Mouse (Mus musculus) kidney, adult 8-10 months (tissue): ENCODE data around the gene Ephb3.
"Not testable (repeated sequence)": the region's sequence is repeated elsewhere in the genome, so short reads cannot be mapped to it uniquely, and the experiment has no call there.

ENCODE experiments used
- DNase-seq, 2 experiments: peaks; one replicate each; pipeline ENCODE4 v3.0.0; 2022

Gene Ephb3

DNA sequence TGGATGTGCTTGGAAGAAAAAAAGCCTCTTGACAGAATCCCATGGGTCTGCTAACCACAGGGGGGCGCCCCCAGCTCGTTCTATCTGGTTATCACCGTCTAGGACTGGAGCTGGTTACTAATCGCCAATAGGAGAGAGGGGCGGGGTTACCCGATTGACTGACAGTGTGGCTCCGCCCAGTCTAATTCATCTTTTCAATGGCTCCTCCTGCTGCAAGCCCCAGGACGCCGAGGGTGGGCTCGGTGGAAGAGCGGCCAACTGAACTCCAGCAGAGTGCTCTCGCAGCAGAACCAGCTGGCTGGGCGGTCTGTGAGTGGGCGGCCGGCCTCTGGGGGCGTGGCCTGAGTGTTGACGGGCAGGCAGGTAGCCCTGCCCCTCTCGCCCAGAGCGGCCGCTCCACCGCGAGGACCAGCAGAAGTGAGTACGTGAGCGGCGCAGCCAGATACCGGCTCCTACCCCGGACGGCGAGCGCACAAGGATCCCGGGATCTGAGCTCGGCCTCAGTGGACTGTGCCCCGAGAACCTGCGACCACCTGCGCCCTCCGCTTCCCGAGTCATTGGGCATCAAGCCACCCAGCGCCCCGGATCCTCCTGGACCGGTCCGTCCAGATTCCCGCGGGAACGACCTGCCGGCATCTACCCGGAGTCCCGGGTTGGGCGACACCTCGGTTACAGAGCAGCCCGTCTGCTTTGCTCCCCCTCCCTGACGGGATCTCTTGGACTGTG lies at the start of gene Ephb3:
Gene Ephb3, plus strand, starts transcription at position 389 of the 726 bp plus-strand sequence.
- DNase-seq: peak; percentile 99

DNA sequence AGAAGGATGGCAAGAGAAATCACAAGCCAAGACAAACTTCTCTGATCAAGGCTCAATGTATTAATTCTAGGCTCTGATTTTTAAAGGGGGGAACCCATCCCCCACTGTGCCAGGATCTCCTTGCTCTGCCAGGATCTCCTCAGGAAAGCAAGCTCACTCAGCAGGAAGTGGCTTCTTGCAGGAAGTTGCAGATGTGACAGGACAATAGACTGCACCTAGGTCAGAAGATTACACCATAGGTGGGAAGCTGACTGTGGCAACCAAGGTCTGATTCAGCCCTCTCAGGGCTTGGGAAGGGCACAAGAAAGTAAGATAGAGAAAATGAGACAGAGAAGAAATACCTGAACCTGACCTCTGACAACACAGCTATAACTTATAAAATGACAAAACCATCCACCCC lies 48.3 kb upstream of the Ephb3 start:
- DNase-seq: not testable (repeated sequence)

GRCm38 (mm10) chr16:21159226-21159625 lies 45.3 kb upstream of the Ephb3 start:
- not testable (repeated sequence) for DNase-seq

- not testable (repeated sequence) for DNase-seq
Observed at GRCm38 (mm10) chr16:21163423-21163822, 41.1 kb upstream of the Ephb3 start.

DNA sequence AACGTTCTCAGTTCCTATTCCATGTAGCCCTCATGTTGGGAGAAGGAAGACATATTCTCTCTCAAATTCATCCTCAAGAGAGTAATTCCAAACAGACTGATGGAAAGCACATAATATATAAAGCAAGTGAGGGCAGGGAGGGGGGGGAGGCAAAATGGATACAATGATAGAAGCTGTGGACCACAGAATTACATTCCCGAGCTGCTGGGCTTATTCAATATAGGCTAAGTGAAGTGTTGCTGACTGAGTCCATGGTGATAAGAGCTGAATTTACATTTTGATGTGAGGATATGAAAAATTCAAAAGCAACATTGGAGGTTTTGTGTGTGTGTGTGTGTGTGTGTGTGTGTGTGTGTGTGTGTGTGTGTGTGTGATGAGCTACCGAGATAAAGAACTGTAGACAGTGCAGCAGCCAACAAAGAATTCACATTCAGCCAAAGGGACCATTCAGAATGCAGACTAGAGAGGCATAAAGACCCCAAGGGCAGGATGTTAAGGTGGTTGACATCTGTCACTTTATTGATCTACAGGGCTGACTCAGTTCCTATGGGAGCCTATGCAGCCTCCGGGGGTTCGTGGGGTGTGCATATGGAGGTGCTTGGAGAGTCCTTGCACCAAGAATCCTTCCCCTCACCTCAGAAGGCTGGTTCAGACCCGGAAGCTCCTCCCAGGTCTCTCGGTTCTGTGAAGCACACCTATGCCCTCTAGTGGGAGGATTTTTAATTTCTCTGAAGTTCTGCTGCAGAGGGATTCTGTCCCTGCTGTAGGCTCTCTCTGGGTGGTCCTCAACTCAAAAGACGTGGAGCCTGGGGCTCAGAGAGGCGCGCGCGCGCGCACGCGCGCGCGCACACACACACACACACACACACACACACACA lies 39.0 kb upstream of the Ephb3 start:
- not testable (repeated sequence) for DNase-seq

DNA sequence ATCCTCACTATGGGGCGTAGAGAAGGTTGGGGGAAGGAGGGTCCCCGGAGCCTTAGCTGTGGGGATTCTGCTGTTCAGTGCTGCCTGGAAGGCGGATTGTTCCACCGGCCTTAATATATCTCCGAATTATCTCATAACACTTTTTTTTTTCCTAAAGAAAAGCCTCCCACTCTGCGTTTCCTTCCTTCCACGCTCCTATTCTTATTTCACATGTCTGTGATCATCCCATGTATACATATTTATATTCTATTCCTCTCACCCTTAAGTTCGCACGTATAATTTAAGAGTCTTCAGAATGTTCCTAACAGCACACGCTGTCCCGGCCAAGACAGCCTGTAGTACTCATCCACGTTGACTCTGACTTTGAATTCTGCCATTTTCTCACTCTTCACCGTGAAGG lies 35.8 kb upstream of the Ephb3 start:
- no peak for DNase-seq

DNA sequence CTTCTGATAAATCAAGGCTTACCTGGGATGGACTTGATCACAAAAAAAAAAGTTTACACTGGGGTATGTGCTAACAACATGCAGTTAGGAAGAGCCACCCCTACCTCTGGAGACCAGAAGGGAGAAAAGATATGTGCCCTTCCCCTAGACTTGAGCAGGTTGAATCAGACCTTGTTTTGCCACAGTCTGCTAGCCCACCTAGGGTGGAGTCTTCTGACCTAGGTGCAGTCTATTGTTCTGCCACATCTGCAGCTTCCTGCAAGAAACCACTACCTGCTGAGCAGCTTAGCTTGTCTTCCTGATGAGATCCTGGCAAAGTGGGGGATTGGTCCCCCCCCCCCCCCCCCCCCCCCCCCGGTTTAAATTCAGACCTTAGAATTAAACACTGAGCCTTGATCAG lies 29.3 kb upstream of the Ephb3 start:
- no peak for DNase-seq

DNA sequence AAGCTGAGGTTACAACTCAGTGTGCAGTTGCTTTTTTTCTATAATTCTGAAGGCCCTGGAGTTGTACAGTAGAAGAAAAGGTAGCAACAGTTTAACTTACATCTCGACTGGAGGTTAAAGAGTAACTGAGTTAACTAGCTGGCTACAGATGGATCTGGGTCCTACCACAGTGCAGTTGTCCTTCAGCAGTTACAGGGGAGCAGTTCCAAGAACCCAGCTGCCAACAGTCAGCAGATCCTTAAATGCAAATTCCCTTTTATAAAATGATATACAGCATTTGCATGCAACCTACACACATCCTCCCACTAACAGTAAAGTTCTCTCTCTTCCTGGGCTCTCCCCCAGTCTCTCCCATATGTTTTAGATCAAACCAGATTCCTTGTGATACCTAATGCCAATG lies 22.4 kb upstream of the Ephb3 start:
- DNase-seq: peak; percentile 54 to 80

DNA sequence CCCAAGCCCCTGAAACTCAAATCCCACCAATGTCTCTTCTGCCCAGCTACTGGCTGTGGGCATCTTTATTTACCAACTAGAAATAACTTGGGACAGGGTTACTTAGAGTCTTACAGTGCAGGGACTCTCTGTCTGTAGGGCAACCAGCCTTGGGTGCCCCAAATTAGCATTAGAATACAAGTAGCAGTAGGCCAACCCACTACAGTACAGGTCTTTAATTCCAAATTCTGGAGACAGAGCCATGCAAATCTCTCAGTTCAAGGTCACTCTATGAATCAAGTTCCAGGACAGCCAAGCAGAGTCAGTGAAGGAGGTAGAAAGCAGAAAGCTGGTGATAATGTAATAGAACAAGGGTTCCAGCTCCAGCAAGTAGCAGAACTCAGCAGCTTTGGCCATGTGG lies 19.9 kb upstream of the Ephb3 start:
- no peak for DNase-seq

DNA sequence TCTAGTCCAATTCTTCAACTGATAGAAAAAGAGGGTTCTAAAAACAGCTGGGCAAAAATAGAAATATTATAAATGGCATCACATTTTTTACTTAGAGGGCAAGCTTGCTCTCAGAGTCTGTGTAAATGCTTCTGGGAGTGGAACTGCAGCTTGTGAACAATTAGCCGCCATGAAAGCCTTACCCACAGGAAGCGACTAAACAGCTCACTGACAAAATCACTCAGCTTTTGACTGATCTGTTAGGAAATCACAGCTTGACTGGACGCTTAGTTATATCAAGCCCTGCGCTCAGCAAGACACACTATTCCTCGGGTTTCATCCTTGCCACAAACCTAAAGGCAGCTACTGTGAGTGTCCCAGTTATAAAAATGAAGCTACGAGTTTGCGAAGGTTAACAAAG lies 17.0 kb upstream of the Ephb3 start:
- no peak for DNase-seq

- no peak for DNase-seq
Observed at GRCm38 (mm10) chr16:21188345-21188744, 16.2 kb upstream of the Ephb3 start.

GRCm38 (mm10) chr16:21191569-21191968 lies 13.0 kb upstream of the Ephb3 start:
- no peak for DNase-seq

- peak; percentile 34 to 61 for DNase-seq
Observed at GRCm38 (mm10) chr16:21192509-21193354, 11.8 kb upstream of the Ephb3 start.

DNA sequence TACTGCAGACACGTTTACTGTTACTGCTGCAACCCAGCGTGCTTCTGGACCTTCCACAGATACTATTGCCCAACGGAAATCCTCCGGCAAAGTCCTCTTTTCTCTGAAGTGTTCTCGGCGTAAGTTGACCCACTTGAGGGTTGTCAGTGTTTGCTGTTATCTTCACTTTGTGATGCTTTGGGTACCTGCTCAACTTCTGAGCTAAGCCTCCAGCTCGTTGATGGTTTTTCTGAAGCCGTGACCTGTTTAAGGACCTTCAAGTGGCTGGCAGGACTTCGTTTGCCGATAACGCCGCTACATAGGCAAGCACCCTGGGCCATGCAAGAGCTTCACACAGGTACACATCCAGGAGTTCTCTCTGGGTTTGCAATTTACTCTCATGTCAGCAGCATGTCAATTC lies 10.4 kb upstream of the Ephb3 start:
- DNase-seq: no peak

- DNase-seq: no peak
Observed at GRCm38 (mm10) chr16:21195260-21195866, 9.2 kb upstream of the Ephb3 start.

DNA sequence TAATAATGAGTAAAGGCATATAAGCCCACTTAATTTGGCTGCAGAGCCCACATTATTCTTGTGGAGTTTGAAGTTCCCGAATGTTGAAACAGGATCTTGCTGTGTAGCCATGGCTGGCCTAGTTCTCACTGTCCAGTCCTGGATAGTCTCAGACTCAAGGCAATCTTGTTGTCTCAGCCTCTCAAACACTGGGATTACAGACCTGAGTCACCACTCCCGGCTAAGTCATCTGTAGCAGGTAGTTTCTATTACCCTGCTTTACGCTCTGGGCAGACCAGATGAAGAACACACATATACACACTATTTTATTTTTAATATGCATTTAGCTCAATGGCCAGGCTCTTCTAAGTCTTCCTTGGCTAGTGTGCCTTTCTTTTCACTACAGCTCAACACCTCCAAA lies 8.0 kb upstream of the Ephb3 start:
- no peak for DNase-seq

- DNase-seq: no peak
Observed at GRCm38 (mm10) chr16:21197542-21197941, 7.0 kb upstream of the Ephb3 start.

DNA sequence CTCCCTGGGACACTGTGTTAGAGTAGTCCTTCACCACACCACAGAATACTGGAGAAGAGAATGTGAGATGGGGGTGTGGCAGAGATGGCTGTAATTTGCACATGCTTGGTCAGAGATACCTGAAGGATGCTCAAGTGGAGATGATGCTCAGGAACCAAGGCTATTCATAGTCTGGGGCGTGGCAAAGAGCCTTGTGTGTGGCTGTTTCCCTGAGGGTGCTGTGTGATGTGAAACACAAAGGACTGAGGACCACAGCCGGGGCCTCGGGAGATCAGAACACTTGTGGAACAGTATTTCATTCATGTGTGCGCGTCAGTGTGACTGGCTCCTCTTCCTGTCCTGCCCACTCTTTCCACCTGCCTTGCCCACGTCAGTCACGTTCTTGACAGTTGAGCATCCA lies 6.5 kb upstream of the Ephb3 start:
- DNase-seq: no peak

DNA sequence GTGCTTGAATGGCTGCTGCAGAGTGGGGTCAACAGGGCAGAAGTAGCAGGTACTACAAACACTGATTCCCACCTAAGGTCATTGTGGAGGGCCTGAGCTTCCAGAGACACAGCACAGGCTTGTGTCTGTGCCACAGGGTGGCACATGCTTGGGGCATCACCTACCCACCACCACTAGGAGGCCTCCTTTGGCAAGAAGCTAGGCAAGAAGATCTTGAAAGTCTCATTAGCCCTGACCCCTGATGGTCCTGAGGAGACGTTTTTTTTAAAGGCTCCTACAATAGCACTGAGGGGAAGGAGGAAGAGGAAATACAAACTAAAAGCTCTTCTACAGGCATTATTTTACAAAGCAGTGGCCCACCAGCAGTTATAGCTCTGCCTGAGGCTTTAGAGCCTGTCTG lies 6.0 kb upstream of the Ephb3 start:
- no peak for DNase-seq

DNA sequence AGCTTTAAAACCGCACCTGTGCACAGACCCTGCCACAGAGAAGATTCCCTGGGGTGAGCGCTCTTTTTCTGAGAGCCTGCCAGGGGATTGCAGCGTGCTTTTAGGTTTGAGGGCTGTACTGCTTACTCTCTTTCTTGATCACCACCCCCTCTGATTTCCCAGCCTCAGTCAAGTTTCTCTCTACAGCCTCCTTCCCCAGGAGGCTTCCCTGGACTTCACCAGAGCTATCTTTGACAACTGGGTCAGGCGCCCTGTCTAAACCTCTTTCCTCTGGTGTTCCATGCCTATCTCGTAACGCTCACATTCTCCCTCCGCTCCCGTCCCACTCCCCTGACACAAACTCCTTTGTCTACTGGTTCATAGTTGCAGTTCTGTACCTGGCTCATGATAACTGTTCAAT lies 5.1 kb upstream of the Ephb3 start:
- DNase-seq: no peak

DNA sequence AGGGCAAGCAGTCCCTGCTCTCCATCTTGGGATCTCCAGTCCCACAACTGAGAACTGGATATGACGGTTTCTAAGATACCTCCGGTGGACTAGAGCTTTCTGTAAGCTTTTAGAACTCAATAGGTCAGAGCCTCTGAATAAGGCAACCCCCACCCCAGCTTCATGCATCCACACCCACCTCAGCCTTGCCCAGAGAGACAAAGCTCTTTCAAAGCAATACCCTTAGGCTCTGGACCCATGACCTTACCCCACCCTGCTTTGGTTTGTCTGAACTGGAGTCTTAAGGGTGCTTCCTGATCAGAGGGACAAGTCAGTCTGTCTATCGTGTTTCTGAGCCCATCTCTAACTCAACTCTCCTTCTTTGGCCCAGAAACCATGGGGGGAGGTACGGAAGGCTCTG lies 1.8 kb upstream of the Ephb3 start:
- DNase-seq: no peak

- DNase-seq: no peak
Observed at GRCm38 (mm10) chr16:21205093-21205886, 735 bp downstream of the Ephb3 start.
